Mouse (Mus musculus): ENCODE data around the gene Mon2. TPM values are rescaled to one million over a fixed set of nuclear protein-coding genes. Genes with fewer than 3 reads are reported as not detected.

Gene Mon2
- polyA plus RNA-seq, 1 experiment from 2014 or later, result 32.4 TPM

GRCm38 (mm10) chr10:122958699-122959098 is 117.6 kb downstream of the Mon2 start:
- ATAC-seq (ENCODE audit: insufficient number of reproducible peaks, insufficient read depth, low FRiP score, low TSS enrichment, low read depth), result no peak
- Histone ChIP-seq H3K9ac (no peak overlapping the region), H3K27ac (no peak overlapping the region), H3K4me3 (no peak overlapping the region), H3K4me2 (no peak overlapping the region), H3K9me3 (peaks cover 6% of the 10 kb centered on the region; the same call in 1 of the 2 replicates), H3K36me3 (no peaks in the 10 kb centered on the region), H3K27me3 (no peaks in the 10 kb centered on the region), H3K4me1 (peaks cover 6% of the 10 kb centered on the region)
- 88% methylated on average over 5 of the region's 5 CpGs for WGBS

- ATAC-seq (ENCODE audit: insufficient number of reproducible peaks, insufficient read depth, low FRiP score, low TSS enrichment, low read depth), result no peak
- no peak overlapping the region for H3K9ac ChIP-seq
- no peak overlapping the region for H3K4me2 ChIP-seq
- 91% methylated on average over 2 of the region's 2 CpGs for WGBS
- H3K4me1 ChIP-seq, result no peaks in the 10 kb centered on the region
- H3K27me3 ChIP-seq, result no peaks in the 10 kb centered on the region
- H3K27ac ChIP-seq, result no peak overlapping the region
- peaks cover 6% of the 10 kb centered on the region; the same call in 1 of the 2 replicates for H3K9me3 ChIP-seq
- H3K36me3 ChIP-seq, result no peaks in the 10 kb centered on the region
- H3K4me3 ChIP-seq, result no peak overlapping the region
Measured at GRCm38 (mm10) chr10:122957918-122958317, 118.4 kb downstream of the Mon2 start.

- no peaks in the 10 kb centered on the region for H3K4me1 ChIP-seq
- ATAC-seq (ENCODE audit: insufficient number of reproducible peaks, insufficient read depth, low FRiP score, low TSS enrichment, low read depth), result no peak
Measured at GRCm38 (mm10) chr10:122953576-122953975, 122.7 kb downstream of the Mon2 start.

GRCm38 (mm10) chr10:122950966-122951365 is 125.3 kb downstream of the Mon2 start:
- Histone ChIP-seq H3K4me2 (no peak overlapping the region), H3K27ac (no peak overlapping the region), H3K27me3 (no peaks in the 10 kb centered on the region), H3K36me3 (no peaks in the 10 kb centered on the region), H3K9me3 (no peaks in the 10 kb centered on the region), H3K4me1 (no peaks in the 10 kb centered on the region), H3K9ac (no peak overlapping the region), H3K4me3 (no peak overlapping the region)
- ATAC-seq (ENCODE audit: insufficient number of reproducible peaks, insufficient read depth, low FRiP score, low TSS enrichment, low read depth), result no peak
- 79% methylated on average over 6 of the region's 6 CpGs for WGBS

More at GRCm38 (mm10) chr10:122953576-122953975, 122.7 kb downstream of the Mon2 start:
- H3K4me2 ChIP-seq, result no peak overlapping the region
- no peaks in the 10 kb centered on the region for H3K36me3 ChIP-seq
- no peak overlapping the region for H3K4me3 ChIP-seq
- H3K27ac ChIP-seq, result no peak overlapping the region
- H3K27me3 ChIP-seq, result no peaks in the 10 kb centered on the region
- H3K9ac ChIP-seq, result no peak overlapping the region
- no peaks in the 10 kb centered on the region for H3K9me3 ChIP-seq
- 94% methylated on average over 9 of the region's 9 CpGs for WGBS

- Histone ChIP-seq H3K4me1 (peaks cover 6% of the 10 kb centered on the region; the same call in 1 of the 2 replicates), H3K4me3 (no peak overlapping the region), H3K36me3 (no peaks in the 10 kb centered on the region), H3K4me2 (no peak overlapping the region), H3K27ac (no peak overlapping the region), H3K27me3 (no peaks in the 10 kb centered on the region), H3K9ac (no peak overlapping the region), H3K9me3 (no peaks in the 10 kb centered on the region)
- 75% methylated on average over 5 of the region's 5 CpGs for WGBS
- no peak for ATAC-seq (ENCODE audit: insufficient number of reproducible peaks, insufficient read depth, low FRiP score, low TSS enrichment, low read depth)
Measured at GRCm38 (mm10) chr10:122944888-122945287, 131.4 kb downstream of the Mon2 start.

- WGBS, result 61% methylated on average over 6 of the region's 6 CpGs
- Histone ChIP-seq H3K36me3 (no peaks in the 10 kb centered on the region), H3K4me2 (no peak overlapping the region), H3K9me3 (no peaks in the 10 kb centered on the region), H3K4me3 (no peak overlapping the region), H3K4me1 (peaks cover 6% of the 10 kb centered on the region; the same call in 1 of the 2 replicates), H3K9ac (no peak overlapping the region), H3K27ac (no peak overlapping the region), H3K27me3 (no peaks in the 10 kb centered on the region)
- no peak for ATAC-seq (ENCODE audit: insufficient number of reproducible peaks, insufficient read depth, low FRiP score, low TSS enrichment, low read depth)
Measured at GRCm38 (mm10) chr10:122943824-122944223, 132.5 kb downstream of the Mon2 start.

GRCm38 (mm10) chr10:122942771-122943170 is 133.5 kb downstream of the Mon2 start:
- ATAC-seq (ENCODE audit: insufficient number of reproducible peaks, insufficient read depth, low FRiP score, low TSS enrichment, low read depth), result no peak
- Histone ChIP-seq H3K9ac (no peak overlapping the region), H3K4me1 (peaks cover 6% of the 10 kb centered on the region; the same call in 1 of the 2 replicates), H3K27me3 (no peaks in the 10 kb centered on the region), H3K27ac (no peak overlapping the region), H3K4me3 (no peak overlapping the region), H3K4me2 (no peak overlapping the region), H3K36me3 (no peaks in the 10 kb centered on the region), H3K9me3 (no peaks in the 10 kb centered on the region)
- 79% methylated on average over 7 of the region's 7 CpGs for WGBS

MicroRNAs encoded within 50 kb of the gene (microRNA counts, 519-probe panel; counts per million panel counts)
- microRNA mmu-let-7i, result 5,741 counts per million, percentile 98 among the panel's probes with 10 or more counts

Small RNA genes lying within 50 kb of the gene (microRNA-seq; reads per million reads assigned to microRNA genes)
- gene Mirlet7i, result 61,195 reads per million, percentile 100 among the genes with 10 or more reads in this experiment

Other genes with a start within 250 kb of the Mon2 start
- 65.4 and 66.1 TPM in 2 replicates for gene Usp15, start 120.5 kb upstream of the Mon2 start, polyA plus RNA-seq (2015; fragmentation: Nextera tagmentation; extraction: Ambion mirVana)
- 4.2 and 4.3 TPM in 2 replicates for gene Fam19a2, start 187.5 kb upstream of the Mon2 start, polyA plus RNA-seq (2015; fragmentation: Nextera tagmentation; extraction: Ambion mirVana)